In the genomic region with DNA sequence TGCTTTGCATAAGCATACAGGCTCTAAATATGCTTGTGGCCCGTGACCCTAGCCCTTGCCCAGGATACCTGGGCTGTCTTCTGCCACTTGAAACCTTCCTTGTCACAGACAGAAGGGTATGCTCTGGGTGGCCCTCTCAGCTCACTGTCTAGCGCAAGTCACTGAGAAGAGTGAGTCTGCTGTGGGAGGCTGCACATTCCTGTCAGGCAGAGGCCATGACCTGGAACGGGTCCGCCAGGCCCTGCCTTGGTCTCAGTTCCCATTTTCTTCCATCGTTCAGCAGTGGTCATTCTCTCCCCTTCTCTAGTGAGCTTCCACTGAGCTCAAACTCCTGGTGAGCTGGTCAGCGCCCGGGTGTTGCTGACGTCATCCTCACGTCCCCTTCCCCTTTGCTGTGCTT, we compare ENCODE assay signal across 17 mouse cellular contexts. TPM values are rescaled to one million over a fixed set of nuclear protein-coding genes. Genes with fewer than 3 reads are reported as not detected.
DNase-seq lines count a peak whose midpoint lies in the region; ATAC-seq and TF ChIP-seq lines count a peak whose summit lies in the region.
"Had no signal": no experiment of that assay in that cellular context is flagged by ENCODE, and none has a peak within 500 bp of the region (broad histone marks: within the 10 kb centered on the region; RNA-seq: fewer than 3 reads in every experiment).

No protein-coding gene starts in this region.

- H3K9me3 ChIP-seq in kidney, postnatal 0 days (replicated peaks; ENCODE audit: low read length): no peaks in the 10 kb centered on the region
- no peaks in the 10 kb centered on the region for H3K9me3 ChIP-seq in liver, postnatal 0 days (ENCODE audit: low read length)
- no peaks in the 10 kb centered on the region for H3K9me3 ChIP-seq in midbrain, embryonic 10.5 days (replicated peaks)
- H3K9me3 ChIP-seq: midbrain, embryonic 15.5 days; neural tube, embryonic 13.5 days had no signal

- no peak for TF ChIP-seq CTCF in bone marrow, adult 2 months (IDR thresholded peaks at IDR 0.05; ENCODE audit: control insufficient read depth, insufficient read depth, low read length)
- TF ChIP-seq CTCF in kidney, postnatal 0 days (IDR thresholded peaks at IDR 0.05; ENCODE audit: low read depth): no peak
- no peak for TF ChIP-seq CTCF in liver, postnatal 0 days (IDR thresholded peaks at IDR 0.05; ENCODE audit: low read depth)

- no peaks in the 10 kb centered on the region for H3K27me3 ChIP-seq in kidney, postnatal 0 days (ENCODE audit: insufficient read depth, low read length)
- H3K27me3 ChIP-seq in liver, postnatal 0 days (ENCODE audit: insufficient read depth, low read length): no peaks in the 10 kb centered on the region
- H3K27me3 ChIP-seq in midbrain, embryonic 10.5 days (ENCODE audit: low read depth, poor library complexity, severe bottlenecking): no peaks in the 10 kb centered on the region
- H3K27me3 ChIP-seq: midbrain, embryonic 15.5 days; neural tube, embryonic 13.5 days had no signal

- TF ChIP-seq POLR2A in bone marrow, adult 2 months (IDR thresholded peaks at IDR 0.05; ENCODE audit: borderline replicate concordance, control insufficient read depth, low read depth, low read length): no peak

- peak; percentile 76 for ATAC-seq in kidney, postnatal 0 days (replicated peaks; ENCODE audit: low FRiP score, low read depth)
- peak; percentile 10 for ATAC-seq in liver, postnatal 0 days
- ATAC-seq: activated CD4-positive, CD25-positive, alpha-beta regulatory T cell, adult 4 months; midbrain, embryonic 15.5 days had no signal

- H3K27ac ChIP-seq in bone marrow, adult 2 months (ENCODE audit: control insufficient read depth, insufficient read depth, low read depth, low read length, poor library complexity): peak overlapping the region; percentile 77
- H3K27ac ChIP-seq in kidney, postnatal 0 days: peak overlapping the region; percentile 79
- H3K27ac ChIP-seq in liver, postnatal 0 days (ENCODE audit: low read depth): peak overlapping the region; percentile 82
- H3K27ac ChIP-seq in midbrain, embryonic 10.5 days (replicated peaks): no peak overlapping the region
- H3K27ac ChIP-seq: left cerebral cortex, adult 2 months; midbrain, embryonic 15.5 days; neural tube, embryonic 13.5 days had no signal

- TF ChIP-seq EP300 in liver, postnatal 0 days (IDR thresholded peaks at IDR 0.05; ENCODE audit: low read depth): no peak

- H3K36me3 ChIP-seq in kidney, postnatal 0 days (ENCODE audit: insufficient read depth, low read length): peaks cover 13% of the 10 kb centered on the region; the same call in 1 of the 2 replicates
- H3K36me3 ChIP-seq in liver, postnatal 0 days (replicated peaks; ENCODE audit: insufficient read depth, low read length): peaks cover 7% of the 10 kb centered on the region
- peaks cover 50% of the 10 kb centered on the region for H3K36me3 ChIP-seq in midbrain, embryonic 10.5 days

- H3K4me1 ChIP-seq in bone marrow, adult 2 months (ENCODE audit: control insufficient read depth, insufficient read depth, low read length): peaks cover 4% of the 10 kb centered on the region
- H3K4me1 ChIP-seq in kidney, postnatal 0 days (replicated peaks; ENCODE audit: insufficient read depth, low read length): peaks cover 25% of the 10 kb centered on the region
- peaks cover 29% of the 10 kb centered on the region for H3K4me1 ChIP-seq in liver, postnatal 0 days (ENCODE audit: insufficient read depth)
- peaks cover 5% of the 10 kb centered on the region for H3K4me1 ChIP-seq in midbrain, embryonic 10.5 days
- H3K4me1 ChIP-seq: midbrain, embryonic 15.5 days; neural tube, embryonic 13.5 days had no signal

- DNase-seq in kidney, adult 18-20 months: peak; percentile 18
- no peak for DNase-seq in kidney, adult 8-10 months
- DNase-seq in kidney, postnatal 0 days (ENCODE audit: low spot score): peak; percentile 78
- DNase-seq in liver, postnatal 0 days: no peak
- DNase-seq in layer of hippocampus, adult 9-10 months (ENCODE audit: low spot score): no peak
- DNase-seq in adrenal gland, adult (ENCODE audit: inconsistent age in 2 of 2, low spot score in 1 of 2): no peak
- DNase-seq in midbrain, embryonic 10.5 days (ENCODE audit: low spot score): no peak
- DNase-seq: cerebellum, postnatal 25 days; right cerebral cortex, adult 18-20 months; thymus, adult 2 months had no signal

- H3K4me2 ChIP-seq in kidney, postnatal 0 days (ENCODE audit: low read length): no peak overlapping the region
- H3K4me2 ChIP-seq in liver, postnatal 0 days (ENCODE audit: low read depth, low read length): no peak overlapping the region
- H3K4me2 ChIP-seq: midbrain, embryonic 15.5 days; neural tube, embryonic 13.5 days had no signal

- H3K4me3 ChIP-seq in bone marrow, adult 2 months (replicated peaks; ENCODE audit: control insufficient read depth, low read depth, low read length): no peak overlapping the region
- H3K4me3 ChIP-seq in kidney, postnatal 0 days (replicated peaks; ENCODE audit: low read depth, low read length): no peak overlapping the region
- H3K4me3 ChIP-seq in liver, postnatal 0 days (ENCODE audit: low read depth, low read length): no peak overlapping the region
- H3K4me3 ChIP-seq in midbrain, embryonic 10.5 days: no peak overlapping the region
- H3K4me3 ChIP-seq: left cerebral cortex, adult 2 months; midbrain, embryonic 15.5 days; neural tube, embryonic 13.5 days had no signal

- WGBS in bone marrow, adult 2 months: 51% methylated on average over 9 of the region's 9 CpGs
- 47% methylated on average over 9 of the region's 9 CpGs for WGBS in kidney, postnatal 0 days
- WGBS in liver, postnatal 0 days (ENCODE audit: insufficient replicate concordance): 57% methylated on average over 9 of the region's 9 CpGs
- 86% methylated on average over 9 of the region's 9 CpGs for WGBS in midbrain, embryonic 10.5 days

- no peak overlapping the region for H3K9ac ChIP-seq in kidney, postnatal 0 days (ENCODE audit: low read depth, low read length)
- no peak overlapping the region; the same call in 1 of the 2 replicates for H3K9ac ChIP-seq in liver, postnatal 0 days (replicated peaks)
- H3K9ac ChIP-seq: midbrain, embryonic 15.5 days; neural tube, embryonic 13.5 days had no signal

RNA-seq across cellular contexts. Expression of gene Mustn1, which starts 3.0 kb away (rescaled TPM):
- polyA plus RNA-seq in bone marrow, adult 2 months (2011; ENCODE audit: insufficient read depth, insufficient read length, low replicate concordance, missing spikeins): 2.1 and 4.9 TPM in 2 replicates
- 6.6 and 8.1 TPM in 2 replicates for polyA plus RNA-seq in kidney, postnatal 0 days (2015; fragmentation: Nextera tagmentation; extraction: Ambion mirVana)
- 5.4 and 6.0 TPM in 2 replicates for polyA plus RNA-seq in liver, postnatal 0 days (2015; fragmentation: Nextera tagmentation; extraction: Ambion mirVana)
- 0.19 and 0.46 TPM in 2 replicates for polyA plus RNA-seq in midbrain, embryonic 10.5 days (2016; fragmentation: Nextera tagmentation; extraction: Ambion mirVana)

RNA-seq across cellular contexts. Expression of gene Itih4, which starts 10.3 kb away (rescaled TPM):
- polyA plus RNA-seq in bone marrow, adult 2 months (2011; ENCODE audit: insufficient read depth, insufficient read length, low replicate concordance, missing spikeins): 3.3 and 6.6 TPM in 2 replicates
- 0.17 and 0.26 TPM in 2 replicates for polyA plus RNA-seq in kidney, postnatal 0 days (2015; fragmentation: Nextera tagmentation; extraction: Ambion mirVana)
- polyA plus RNA-seq in liver, postnatal 0 days (2015; fragmentation: Nextera tagmentation; extraction: Ambion mirVana): 631 and 661 TPM in 2 replicates
- not detected in 2 replicates for polyA plus RNA-seq in midbrain, embryonic 10.5 days (2016; fragmentation: Nextera tagmentation; extraction: Ambion mirVana)
- polyA plus RNA-seq: activated CD4-positive, CD25-positive, alpha-beta regulatory T cell, adult 4 months; embryonic facial prominence, embryonic 11.5 days; forebrain, embryonic 11.5 days; midbrain, embryonic 15.5 days; neural tube, embryonic 13.5 days had no signal

RNA-seq across cellular contexts. Expression of gene Itih3, which starts 47.6 kb away (rescaled TPM):
- 0.79 and 3.0 TPM in 2 replicates for polyA plus RNA-seq in bone marrow, adult 2 months (2011; ENCODE audit: insufficient read depth, insufficient read length, low replicate concordance, missing spikeins)
- polyA plus RNA-seq in kidney, postnatal 0 days (2015; fragmentation: Nextera tagmentation; extraction: Ambion mirVana): 0.53 and 0.75 TPM in 2 replicates
- polyA plus RNA-seq in liver, postnatal 0 days (2015; fragmentation: Nextera tagmentation; extraction: Ambion mirVana): 1,712 and 1,929 TPM in 2 replicates
- 0.53 and 0.59 TPM in 2 replicates for polyA plus RNA-seq in midbrain, embryonic 10.5 days (2016; fragmentation: Nextera tagmentation; extraction: Ambion mirVana)
- polyA plus RNA-seq: activated CD4-positive, CD25-positive, alpha-beta regulatory T cell, adult 4 months had no signal

RNA-seq across cellular contexts. Expression of gene Tmem110, which starts 50.6 kb away (rescaled TPM):
- 5.5 and 18.2 TPM in 2 replicates for polyA plus RNA-seq in bone marrow, adult 2 months (2011; ENCODE audit: insufficient read depth, insufficient read length, low replicate concordance, missing spikeins)
- 22.6 and 23.4 TPM in 2 replicates for polyA plus RNA-seq in kidney, postnatal 0 days (2015; fragmentation: Nextera tagmentation; extraction: Ambion mirVana)
- 11.8 and 14.4 TPM in 2 replicates for polyA plus RNA-seq in liver, postnatal 0 days (2015; fragmentation: Nextera tagmentation; extraction: Ambion mirVana)
- polyA plus RNA-seq in midbrain, embryonic 10.5 days (2016; fragmentation: Nextera tagmentation; extraction: Ambion mirVana): 20.3 and 24.4 TPM in 2 replicates

Comparison
In these comparisons a context has a peak if more than half of its experiments do, and no peak if none do; other contexts are left out.
1. DNase-seq: peak in kidney, adult 18-20 months (single experiment) and kidney, postnatal 0 days (single experiment); none in kidney, adult 8-10 months (0 of 2), liver, postnatal 0 days (single experiment), layer of hippocampus, adult 9-10 months (single experiment), adrenal gland, adult (0 of 2) and midbrain, embryonic 10.5 days (single experiment).
2. RNA of gene Itih4, which starts 10.3 kb away (polyA plus RNA-seq): 631 to 661 TPM in liver, postnatal 0 days; 3.3 to 6.6 TPM in bone marrow, adult 2 months, 0.17 to 0.26 TPM in kidney, postnatal 0 days and not detected in midbrain, embryonic 10.5 days; every median in the first group is over 10 times any median in the second.
3. RNA of gene Itih3, which starts 47.6 kb away (polyA plus RNA-seq): 1,712 to 1,929 TPM in liver, postnatal 0 days; 0.79 to 3.0 TPM in bone marrow, adult 2 months, 0.53 to 0.59 TPM in midbrain, embryonic 10.5 days and 0.53 to 0.75 TPM in kidney, postnatal 0 days; every median in the first group is over 100 times any median in the second.